27 mouse cellular contexts compared by ENCODE assay signal in the genomic region with DNA sequence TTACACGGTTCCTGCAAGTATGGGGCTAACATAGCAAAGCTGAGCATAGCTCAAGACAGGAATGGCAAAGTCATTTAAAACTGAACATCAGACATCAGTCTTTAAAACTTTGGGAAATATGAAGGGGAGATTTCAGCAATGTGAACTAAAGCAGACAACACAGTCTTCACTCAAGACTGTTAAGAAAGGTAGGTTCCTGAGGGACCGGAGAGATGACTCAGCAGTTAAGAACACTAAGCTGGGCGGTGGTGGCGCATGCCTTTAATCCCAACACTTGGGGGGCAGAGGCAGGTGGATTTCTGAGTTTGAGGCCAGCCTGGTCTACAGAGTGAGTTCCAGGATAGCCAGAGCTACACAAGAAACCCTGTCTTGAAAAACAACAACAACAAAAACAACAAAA. TPM values are rescaled to one million over a fixed set of nuclear protein-coding genes. Genes with fewer than 3 reads are reported as not detected.
DNase-seq lines count a peak whose midpoint lies in the region; TF ChIP-seq lines count a peak whose summit lies in the region.
"Had no signal": no experiment of that assay in that cellular context is flagged by ENCODE, and none has a peak within 500 bp of the region (broad histone marks: within the 10 kb centered on the region; RNA-seq: fewer than 3 reads in every experiment).

No protein-coding gene starts in this region.

- TF ChIP-seq CTCF in E14TG2a.4 (conservative IDR thresholded peaks at IDR 0.05; ENCODE audit: low read length), result no peak
- TF ChIP-seq CTCF in ES-Bruce4 (IDR thresholded peaks at IDR 0.05; ENCODE audit: low read depth, low read length), result no peak

- peak; percentile 72 for DNase-seq in R1 (ENCODE audit: low read depth, low spot score)
- DNase-seq in gastrocnemius, postnatal 4 days (ENCODE audit: low spot score in 2 of 2), result no peak
- no peak for DNase-seq in urinary bladder, adult 18-20 months (ENCODE audit: low spot score in 2 of 2)
- no peak for DNase-seq in kidney, postnatal 10 days
- DNase-seq: adrenal gland, adult 8-10 months; adrenal gland, postnatal 14 days; adrenal gland, postnatal 36 days; cerebellum, adult 11-12 months; cerebellum, adult 2 months; cerebellum, adult 9-10 months; cerebellum, postnatal 10 days; cerebellum, postnatal 25 days; forebrain, postnatal 0 days had no signal

- H3K4me1 ChIP-seq in E14TG2a.4 (replicated peaks; ENCODE audit: low read depth, low read length) (peaks cover 29% of the 10 kb centered on the region), ES-Bruce4 (ENCODE audit: control insufficient read depth, insufficient read depth, low read length) (peaks cover 2% of the 10 kb centered on the region)
- H3K4me1 ChIP-seq: embryonic facial prominence, embryonic 10.5 days; embryonic facial prominence, embryonic 12.5 days; forebrain, embryonic 13.5 days; forebrain, embryonic 15.5 days had no signal

- TF ChIP-seq EP300 in ES-Bruce4 (IDR thresholded peaks at IDR 0.05; ENCODE audit: insufficient read depth, low read depth, low read length), result no peak

- peak overlapping the region; percentile 98 for H3K27ac ChIP-seq in ES-Bruce4 (ENCODE audit: insufficient read depth, low read length)
- H3K27ac ChIP-seq: embryonic facial prominence, embryonic 10.5 days; embryonic facial prominence, embryonic 12.5 days; forebrain, embryonic 13.5 days; forebrain, embryonic 15.5 days had no signal

- no peak for TF ChIP-seq POLR2A in ES-Bruce4 (IDR thresholded peaks at IDR 0.05; ENCODE audit: insufficient read depth, low read length)

- H3K9me3 ChIP-seq in E14TG2a.4 (ENCODE audit: low read length) (peaks cover 13% of the 10 kb centered on the region), ES-Bruce4 (replicated peaks; ENCODE audit: control insufficient read depth, insufficient read depth, low read length, poor library complexity, severe bottlenecking) (no peaks in the 10 kb centered on the region; the same call in 1 of the 2 replicates)
- H3K9me3 ChIP-seq: embryonic facial prominence, embryonic 12.5 days; forebrain, embryonic 13.5 days; forebrain, embryonic 15.5 days had no signal

- H3K9ac ChIP-seq in ES-Bruce4 (ENCODE audit: low read depth, poor library complexity, severe bottlenecking), result peak overlapping the region; percentile 28; the same call in 1 of the 2 replicates
- H3K9ac ChIP-seq: embryonic facial prominence, embryonic 12.5 days; forebrain, embryonic 13.5 days; forebrain, embryonic 15.5 days; forebrain, postnatal 0 days had no signal

- peaks cover 21% of the 10 kb centered on the region for H3K36me3 ChIP-seq in E14TG2a.4 (ENCODE audit: insufficient read depth, low read length)
- no peaks in the 10 kb centered on the region for H3K36me3 ChIP-seq in ES-Bruce4 (ENCODE audit: control insufficient read depth, insufficient read depth, low read length, poor library complexity, severe bottlenecking)
- H3K36me3 ChIP-seq: embryonic facial prominence, embryonic 10.5 days; embryonic facial prominence, embryonic 12.5 days; forebrain, embryonic 15.5 days; G1E had no signal

- H3K27me3 ChIP-seq in E14TG2a.4 (ENCODE audit: insufficient read depth, low read length) (no peaks in the 10 kb centered on the region), ES-Bruce4 (ENCODE audit: control insufficient read depth, insufficient read depth, low read length, poor library complexity, severe bottlenecking) (no peaks in the 10 kb centered on the region)
- H3K27me3 ChIP-seq: embryonic facial prominence, embryonic 12.5 days; forebrain, embryonic 13.5 days; forebrain, embryonic 15.5 days; Patski had no signal

- H3K4me3 ChIP-seq in E14TG2a.4 (replicated peaks; ENCODE audit: low read length) (peak overlapping the region; percentile 45), ES-Bruce4 (ENCODE audit: low read depth, low read length) (no peak overlapping the region)
- H3K4me3 ChIP-seq: embryonic facial prominence, embryonic 10.5 days; embryonic facial prominence, embryonic 12.5 days; forebrain, embryonic 13.5 days; forebrain, embryonic 15.5 days had no signal

RNA-seq across cellular contexts. Expression of a gene that starts 4.2 kb away (rescaled TPM):
- polyA plus RNA-seq in ES-Bruce4 (2011; ENCODE audit: insufficient read depth, insufficient read length, low read depth, missing spikeins), result 3.2 and 4.1 TPM in 2 replicates
- not detected for total RNA-seq in gastrocnemius, postnatal 4 days (2021)
- total RNA-seq: adrenal gland, adult 18-20 months; adrenal gland, adult 8-10 months; adrenal gland, postnatal 14 days; adrenal gland, postnatal 36 days; forebrain, postnatal 0 days; G1E had no signal
- polyA plus RNA-seq: activated CD4-positive, CD25-positive, alpha-beta regulatory T cell, adult 4 months; C2C12; cerebellum, adult 2 months; cortical plate, adult 2 months; embryonic facial prominence, embryonic 10.5 days; embryonic facial prominence, embryonic 12.5 days; embryonic facial prominence, embryonic 14.5 days; forebrain, embryonic 11.5 days; forebrain, embryonic 13.5 days; forebrain, embryonic 15.5 days; forebrain, postnatal 0 days; G1E; Patski had no signal

RNA-seq across cellular contexts. Expression of a gene that starts 27.5 kb away (rescaled TPM):
- polyA plus RNA-seq in ES-Bruce4 (2011; ENCODE audit: insufficient read depth, insufficient read length, low read depth, missing spikeins), result 9.7 and 11.5 TPM in 2 replicates
- total RNA-seq in gastrocnemius, postnatal 4 days (2021), result 10 to 100 TPM; 20.1 to 22.2 TPM

RNA-seq across cellular contexts. Expression of a gene that starts 48.8 kb away (rescaled TPM):
- polyA plus RNA-seq in ES-Bruce4 (2011; ENCODE audit: insufficient read depth, insufficient read length, low read depth, missing spikeins), result 55.8 and 60.3 TPM in 2 replicates
- total RNA-seq in gastrocnemius, postnatal 4 days (2021), result 10 to 100 TPM; 66.1 to 68.7 TPM

RNA-seq across cellular contexts. Expression of a gene that starts 58.3 kb away (rescaled TPM):
- polyA plus RNA-seq in ES-Bruce4 (2011; ENCODE audit: insufficient read depth, insufficient read length, low read depth, missing spikeins), result not detected in 2 replicates
- total RNA-seq in gastrocnemius, postnatal 4 days (2021), result under 1 TPM; 0.17 to 0.18 TPM
- total RNA-seq: adrenal gland, postnatal 14 days; adrenal gland, postnatal 36 days; forebrain, postnatal 0 days had no signal
- polyA plus RNA-seq: activated CD4-positive, CD25-positive, alpha-beta regulatory T cell, adult 4 months; C2C12; embryonic facial prominence, embryonic 10.5 days; forebrain, embryonic 11.5 days; forebrain, embryonic 13.5 days; forebrain, embryonic 15.5 days; forebrain, postnatal 0 days; G1E had no signal
